Mouse (Mus musculus) thymus, adult 2 months (tissue): ENCODE results near the gene Wdfy1. TPM values are rescaled to one million over a fixed set of nuclear protein-coding genes. Genes with fewer than 3 reads are reported as not detected.

Source experiments
- DNase-seq: peaks from one replicate; pipeline ENCODE4 v3.0.0; 2021
- H3K27ac ChIP-seq: fragments of 200-500 bp; 2 replicates; pipeline ENCODE4 v1.5.1; 2012; ENCODE audit warnings: low read length, control low read depth; ENCODE audit not compliant: control insufficient read depth, insufficient read depth
- H3K27me3 ChIP-seq: fragments of 200-500 bp; 2 replicates; pipeline ENCODE4 v1.6.1; 2012; ENCODE audit warnings: mild to moderate bottlenecking, low read length, moderate library complexity, mixed read lengths; ENCODE audit not compliant: control insufficient read depth, insufficient read depth
- H3K36me3 ChIP-seq: fragments of 200-500 bp; 2 replicates; pipeline ENCODE4 v1.6.1; 2012; ENCODE audit warnings: mild to moderate bottlenecking, low read length, moderate library complexity; ENCODE audit not compliant: control insufficient read depth, insufficient read depth
- H3K4me1 ChIP-seq: fragments of 200-500 bp; replicated peaks from 2 replicates; pipeline ENCODE4 v1.6.1; 2012; ENCODE audit warnings: low read length; ENCODE audit not compliant: control insufficient read depth, insufficient read depth
- H3K4me3 ChIP-seq: fragments of 200-500 bp; 2 replicates; pipeline ENCODE4 v1.5.1; 2012; ENCODE audit warnings: mild to moderate bottlenecking, low read length, control low read depth, moderate library complexity; ENCODE audit not compliant: control insufficient read depth, insufficient read depth
- CTCF ChIP-seq: fragments of 200-500 bp; IDR thresholded peaks from 2 replicates; pipeline ENCODE4 v1.5.1; 2012; ENCODE audit warnings: mild to moderate bottlenecking, control low read depth, low read length, moderate library complexity, borderline replicate concordance; ENCODE audit not compliant: control insufficient read depth, poor library complexity, insufficient read depth; ENCODE audit errors: extremely low read depth
- POLR2A ChIP-seq: fragments of 200-500 bp; IDR thresholded peaks from 2 replicates; pipeline ENCODE4 v1.6.1; 2012; ENCODE audit warnings: mild to moderate bottlenecking, low read length, control low read depth, moderate library complexity; ENCODE audit not compliant: control insufficient read depth, poor library complexity, insufficient read depth; ENCODE audit errors: extremely low read depth
- WGBS: fragments of 180-500 bp; shearing (Covaris S2); methylation state at CpG from one replicate; pipeline ENCODE4 v1.1.7; 2018; 5-methylcytosine and 5-hydroxymethylcytosine counted together
- polyA plus RNA-seq: library from polyadenylated mRNA; depleted of rRNA; stranded (reverse); fragments of >200 nt; gene quantifications from 2 replicates; pipeline ENCODE4 v1.2.3, GENCODE M21; 2012

Wdfy1 gene
- polyA plus RNA-seq, 1 experiment = 23.3 TPM

- Histone ChIP-seq H3K27me3 (no peaks in the 10 kb centered on the region), H3K4me3 (no peak overlapping the region), H3K27ac (no peak overlapping the region), H3K36me3 (no peaks in the 10 kb centered on the region), H3K4me1 (no peaks in the 10 kb centered on the region)
- 91% methylated on average over 1 of the region's 1 CpGs for WGBS
- TF ChIP-seq CTCF = no peak
- TF ChIP-seq POLR2A = no peak
- DNase-seq = no peak
These were observed 88.7 kb downstream of the Wdfy1 start for GRCm38 (mm10) chr1:79687254-79687653.

GRCm38 (mm10) chr1:79684027-79684426, 91.9 kb downstream of the Wdfy1 start:
- H3K36me3 ChIP-seq = no peaks in the 10 kb centered on the region
- H3K4me3 ChIP-seq = no peak overlapping the region
- DNase-seq = no peak
- H3K4me1 ChIP-seq = no peaks in the 10 kb centered on the region
- no peak overlapping the region for H3K27ac ChIP-seq
- H3K27me3 ChIP-seq = no peaks in the 10 kb centered on the region
- no peak for TF ChIP-seq CTCF
- TF ChIP-seq POLR2A = no peak

- H3K36me3 ChIP-seq = no peaks in the 10 kb centered on the region
- no peaks in the 10 kb centered on the region for H3K27me3 ChIP-seq
- WGBS = 14% methylated on average over 5 of the region's 5 CpGs
- H3K4me1 ChIP-seq = no peaks in the 10 kb centered on the region
- TF ChIP-seq CTCF (no peak), POLR2A (no peak)
- H3K27ac ChIP-seq = no peak overlapping the region
- no peak for DNase-seq
- no peak overlapping the region for H3K4me3 ChIP-seq
These were observed 93.0 kb downstream of the Wdfy1 start for GRCm38 (mm10) chr1:79682936-79683335.

GRCm38 (mm10) chr1:79680777-79681176, 95.2 kb downstream of the Wdfy1 start:
- TF ChIP-seq POLR2A = no peak
- TF ChIP-seq CTCF = no peak
- no peak overlapping the region for H3K4me3 ChIP-seq
- WGBS = 87% methylated on average over 3 of the region's 3 CpGs

GRCm38 (mm10) chr1:79678117-79678684, 97.7 kb downstream of the Wdfy1 start:
- Histone ChIP-seq H3K4me1 (no peaks in the 10 kb centered on the region), H3K27ac (no peak overlapping the region), H3K36me3 (no peaks in the 10 kb centered on the region), H3K27me3 (no peaks in the 10 kb centered on the region), H3K4me3 (no peak overlapping the region)
- WGBS = 42% methylated on average over 8 of the region's 8 CpGs
- TF ChIP-seq POLR2A (no peak), CTCF (no peak)
- DNase-seq = no peak

More at GRCm38 (mm10) chr1:79680777-79681176, 95.2 kb downstream of the Wdfy1 start:
- H3K27ac ChIP-seq = no peak overlapping the region
- no peaks in the 10 kb centered on the region for H3K27me3 ChIP-seq
- no peaks in the 10 kb centered on the region for H3K36me3 ChIP-seq
- H3K4me1 ChIP-seq = no peaks in the 10 kb centered on the region
- DNase-seq = no peak

GRCm38 (mm10) chr1:79675716-79676115, 100.2 kb downstream of the Wdfy1 start:
- no peak for DNase-seq
- WGBS = 92% methylated on average over 4 of the region's 4 CpGs
- Histone ChIP-seq H3K36me3 (no peaks in the 10 kb centered on the region), H3K4me1 (peaks cover 3% of the 10 kb centered on the region), H3K27ac (no peak overlapping the region), H3K4me3 (no peak overlapping the region), H3K27me3 (no peaks in the 10 kb centered on the region)
- TF ChIP-seq CTCF = no peak
- TF ChIP-seq POLR2A = no peak

GRCm38 (mm10) chr1:79671543-79672337, 104.2 kb downstream of the Wdfy1 start, which contains the start of gene Ap1s3:
Ap1s3 (minus strand) TSS chr1:79671972.
- no peaks in the 10 kb centered on the region for H3K27me3 ChIP-seq
- DNase-seq = peak; percentile 79
- no peak within 1 kb of the TSS for H3K27ac ChIP-seq
- peak within 1 kb of the TSS; percentile 89 for H3K4me3 ChIP-seq
- no peaks in the 10 kb centered on the region for H3K36me3 ChIP-seq
- WGBS = under 1% methylated on average over 51 of the region's 51 CpGs
- peak; percentile 43; the same call in 1 of the 2 replicates for TF ChIP-seq POLR2A
- TF ChIP-seq CTCF = peak; percentile 38; the same call in 1 of the 2 replicates
- peaks cover 8% of the 10 kb centered on the region for H3K4me1 ChIP-seq
